Mouse (Mus musculus) NIH3T3 (cell line): ENCODE measurements at regions not wholly inside any gene's neighbourhood (a gene's known extent, or its start where the extent isn't known, plus 50 kb on each side); places are given as distances from the start of the nearest gene placed in this dataset.
"Not testable (repeated sequence)": the region's sequence is repeated elsewhere in the genome, so short reads cannot be mapped to it uniquely, and the experiment has no call there.

ENCODE experiments used
- DNase-seq: peaks from one replicate; pipeline ENCODE4 v3.0.0-alpha.2; 2012; ENCODE audit warnings: low read depth

DNA sequence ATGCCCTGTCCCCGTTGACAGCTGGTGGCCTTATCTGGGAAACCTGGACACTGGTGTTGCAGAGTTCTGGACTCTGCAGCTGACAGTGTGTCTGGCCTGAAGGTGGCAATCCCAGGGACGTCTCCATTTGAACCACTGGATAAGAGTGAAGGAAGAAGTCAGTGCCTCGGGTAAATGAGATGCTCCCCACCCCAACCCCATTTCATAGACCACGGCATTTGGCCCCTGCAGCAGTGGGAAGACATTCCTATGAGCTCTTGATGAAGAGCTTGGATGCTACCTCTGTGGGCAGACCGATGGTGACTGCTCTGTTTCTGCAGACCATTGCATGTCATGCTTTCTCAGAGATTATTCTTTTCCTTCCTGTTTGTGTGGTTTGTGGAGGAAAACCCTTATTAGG is 191.9 kb downstream of the Gm5114 start:
- DNase-seq = not testable (repeated sequence)

DNA sequence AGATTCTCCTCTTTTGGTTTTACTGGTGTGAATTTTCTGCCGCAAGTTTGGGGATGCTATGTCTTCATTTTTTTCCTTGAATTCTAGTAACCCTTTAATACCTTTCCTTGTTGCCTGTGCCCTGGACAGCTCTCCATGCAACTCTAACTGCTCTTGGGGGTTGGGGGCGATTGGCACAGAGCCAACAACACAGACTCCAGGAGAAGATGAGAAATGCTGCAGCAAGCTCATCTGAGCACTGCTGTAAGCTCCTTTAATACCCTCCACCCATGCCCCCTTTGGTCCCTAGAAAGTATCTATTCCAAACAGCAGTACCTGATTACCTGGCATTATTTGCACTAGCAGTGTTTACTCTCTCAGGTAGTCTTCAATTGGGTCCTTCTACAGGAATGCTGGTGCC is 208.0 kb downstream of the Gm5114 start:
- peak; percentile 53 for DNase-seq
